Mouse (Mus musculus) embryo, embryonic 10 days (tissue): Measurements from ENCODE around the gene Nkx2-1.
"Not testable (repeated sequence)": the region's sequence is repeated elsewhere in the genome, so short reads cannot be mapped to it uniquely, and the experiment has no call there.

Source experiments
- DNase-seq: peaks from one replicate; pipeline ENCODE4 v3.0.0-alpha.2; 2015; ENCODE audit warnings: low spot score

The Nkx2-1 gene

GRCm38 (mm10) chr12:56536884-56537265, at the start of gene Nkx2-1:
Gene Nkx2-1, minus strand, starts transcription at chr12:56536908.
- DNase-seq = no peak

- DNase-seq = peak; percentile 85
Measured at GRCm38 (mm10) chr12:56541068-56541467, 4.4 kb upstream of the Nkx2-1 start.

GRCm38 (mm10) chr12:56540591-56540990, 3.9 kb upstream of the Nkx2-1 start:
- no peak for DNase-seq

- DNase-seq = no peak
Measured at GRCm38 (mm10) chr12:56538601-56539000, 1.9 kb upstream of the Nkx2-1 start.

- no peak for DNase-seq
Measured at GRCm38 (mm10) chr12:56537931-56538330, 1.2 kb upstream of the Nkx2-1 start.

- DNase-seq = peak; percentile 49
Measured at GRCm38 (mm10) chr12:56537342-56537741, 634 bp upstream of the Nkx2-1 start.

- DNase-seq = no peak
Measured at GRCm38 (mm10) chr12:56536174-56536883, 379 bp downstream of the Nkx2-1 start.

- no peak for DNase-seq
Measured at GRCm38 (mm10) chr12:56535411-56536173, 1.1 kb downstream of the Nkx2-1 start.

- DNase-seq = no peak
Measured at GRCm38 (mm10) chr12:56534651-56535326, 1.9 kb downstream of the Nkx2-1 start.

GRCm38 (mm10) chr12:56534311-56534650, 2.4 kb downstream of the Nkx2-1 start:
- DNase-seq = no peak

- DNase-seq = no peak
Measured at GRCm38 (mm10) chr12:56533501-56534310, 3.0 kb downstream of the Nkx2-1 start.

- peak; percentile 52 for DNase-seq
Measured at GRCm38 (mm10) chr12:56532986-56533495, 3.7 kb downstream of the Nkx2-1 start.

GRCm38 (mm10) chr12:56532142-56532541, 4.6 kb downstream of the Nkx2-1 start:
- no peak for DNase-seq

- no peak for DNase-seq
Measured at GRCm38 (mm10) chr12:56531051-56531620, 5.6 kb downstream of the Nkx2-1 start.

- no peak for DNase-seq
Measured at GRCm38 (mm10) chr12:56529931-56530330, 6.8 kb downstream of the Nkx2-1 start.

GRCm38 (mm10) chr12:56528881-56529681, 7.6 kb downstream of the Nkx2-1 start:
- peak; percentile 42 for DNase-seq

- no peak for DNase-seq
Measured at GRCm38 (mm10) chr12:56528034-56528570, 8.6 kb downstream of the Nkx2-1 start.

- DNase-seq = no peak
Measured at GRCm38 (mm10) chr12:56527071-56527470, 9.6 kb downstream of the Nkx2-1 start.

- not testable (repeated sequence) for DNase-seq
Measured at GRCm38 (mm10) chr12:56525219-56525797, 11.4 kb downstream of the Nkx2-1 start.

- DNase-seq = no peak
Measured at GRCm38 (mm10) chr12:56524201-56524600, 12.5 kb downstream of the Nkx2-1 start.
